Mouse (Mus musculus): Measurements from ENCODE around the gene Mapre3. TPM values are rescaled to one million over a fixed set of nuclear protein-coding genes. Genes with fewer than 3 reads are reported as not detected.

The Mapre3 gene
- polyA plus RNA-seq (2012; rRNA removed), result 66.2 and 81.8 TPM in 2 replicates

DNA sequence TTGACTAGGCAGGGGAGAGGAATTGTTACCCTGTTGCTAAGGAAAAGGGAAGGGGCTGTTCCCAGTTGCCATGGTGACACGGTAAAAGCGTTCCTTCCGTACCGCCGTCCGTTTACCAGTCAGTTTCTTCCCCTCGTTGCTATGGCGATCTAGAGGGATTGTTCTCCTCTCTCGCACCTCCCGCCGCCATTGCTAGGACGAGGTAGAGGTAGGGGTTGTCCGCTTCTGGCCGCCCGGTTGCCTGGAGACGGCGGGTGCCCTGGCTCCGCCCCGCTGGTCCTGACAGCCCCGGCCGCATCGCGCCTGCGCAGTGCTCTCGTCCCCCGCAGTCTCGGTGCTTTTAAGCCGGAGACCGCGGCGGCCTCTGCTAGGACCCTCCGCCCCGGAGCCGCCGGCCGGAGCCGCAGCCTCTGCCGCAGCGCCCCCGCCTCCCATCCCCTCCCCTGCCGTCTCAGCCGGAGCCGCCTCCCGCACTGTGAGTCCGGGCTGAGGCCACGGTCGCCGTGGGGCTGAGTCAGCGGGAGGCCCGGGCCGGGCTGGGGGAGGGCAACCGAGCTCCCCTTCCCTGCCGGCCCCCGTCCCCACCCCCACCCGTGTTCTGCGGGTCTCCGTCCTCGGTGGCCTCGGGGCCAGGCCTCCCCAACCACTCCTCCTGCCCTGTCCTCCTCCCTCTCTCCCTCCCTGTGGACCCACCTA, at the start of gene Mapre3:
TSS of gene Mapre3 (plus strand) at position 218 of the 696 bp plus-strand sequence.
- WGBS, result 2% methylated on average over 59 of the region's 59 CpGs
- H3K4me3 ChIP-seq (replicated peaks; ENCODE audit: extremely low read depth, low read depth, low read length), result peak within 1 kb of the TSS; percentile 98
- 0 out of 2 replicates have a peak, but pooled peaks cover 5% of the 10 kb centered on the region for H3K4me1 ChIP-seq (ENCODE audit: control insufficient read depth, insufficient read depth, low read length)
- peak; percentile 93 for DNase-seq
- TF ChIP-seq POLR2A (IDR thresholded peaks at IDR 0.05; ENCODE audit: borderline replicate concordance, extremely low read depth, low read depth, low read length) (no peak; the same call in 1 of the 2 replicates), CTCF (IDR thresholded peaks at IDR 0.05; ENCODE audit: insufficient read depth, low read length) (no peak)

DNA sequence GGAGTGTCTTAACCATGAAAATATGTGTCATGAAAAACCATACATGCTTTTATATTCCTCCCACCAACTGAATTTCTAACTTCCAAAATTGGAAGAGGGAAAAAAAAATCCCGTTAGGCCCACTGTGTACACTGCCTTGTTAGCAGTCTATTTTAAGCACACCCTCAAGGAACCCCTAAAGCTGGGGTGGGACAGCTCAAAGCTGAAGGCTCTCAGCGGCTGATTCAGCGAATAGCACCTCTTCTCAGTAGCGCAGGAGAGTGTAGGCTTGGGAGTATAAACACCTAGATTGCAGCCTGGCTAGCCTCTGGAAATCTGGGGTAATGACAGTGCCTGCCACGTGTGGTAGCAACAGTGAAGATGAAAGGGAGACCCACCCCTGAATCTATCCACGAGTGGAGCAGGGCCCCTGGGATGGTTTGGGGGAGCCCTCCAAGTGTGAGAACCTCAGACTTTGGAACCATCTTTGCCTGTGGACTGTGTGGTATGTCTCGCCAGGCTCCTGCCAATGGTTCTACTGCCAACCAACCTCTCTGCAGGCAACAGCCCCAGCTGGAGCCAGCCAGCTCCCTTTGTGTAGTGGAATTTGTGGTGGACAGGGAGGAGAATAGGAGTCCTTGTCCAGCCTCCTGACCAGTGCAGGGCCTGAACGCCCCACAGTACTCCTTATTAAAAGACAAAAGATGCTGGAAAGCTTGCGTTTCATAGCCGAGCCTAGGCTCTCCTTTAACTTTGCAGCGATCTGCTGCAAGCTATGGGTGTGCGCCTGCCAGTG, 48.7 kb upstream of the Mapre3 start:
- Histone ChIP-seq H3K4me3 (replicated peaks; ENCODE audit: extremely low read depth, low read depth, low read length) (no peak overlapping the region), H3K4me1 (ENCODE audit: control insufficient read depth, insufficient read depth, low read length) (peaks cover 5% of the 10 kb centered on the region; the same call in 1 of the 2 replicates)
- no peak for TF ChIP-seq CTCF (IDR thresholded peaks at IDR 0.05; ENCODE audit: insufficient read depth, low read length)
- no peak for TF ChIP-seq POLR2A (IDR thresholded peaks at IDR 0.05; ENCODE audit: borderline replicate concordance, extremely low read depth, low read depth, low read length)
- DNase-seq, result no peak
- WGBS, result 80% methylated on average over 12 of the region's 12 CpGs

DNA sequence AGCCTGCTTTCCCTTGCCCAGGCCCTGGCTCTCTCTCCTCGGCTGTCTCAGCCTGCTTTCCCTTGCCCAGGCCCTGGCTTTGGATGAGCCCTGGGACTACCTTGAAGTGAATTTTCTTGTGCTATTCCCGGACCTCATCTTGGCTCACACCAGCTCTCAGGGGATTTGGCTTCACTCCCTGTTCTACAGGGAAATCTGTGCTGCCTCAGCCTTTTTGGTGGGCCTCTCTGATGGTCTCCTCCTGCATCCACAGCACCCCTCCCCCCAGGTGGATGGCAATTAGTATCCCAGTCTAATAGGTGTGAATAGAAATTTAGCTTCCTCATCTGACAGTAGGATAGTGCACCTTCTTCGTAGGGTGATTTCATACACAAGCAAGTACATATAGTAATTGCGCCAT, 46.4 kb upstream of the Mapre3 start:
- Histone ChIP-seq H3K4me3 (replicated peaks; ENCODE audit: extremely low read depth, low read depth, low read length) (no peak overlapping the region), H3K4me1 (ENCODE audit: control insufficient read depth, insufficient read depth, low read length) (peaks cover 7% of the 10 kb centered on the region; the same call in 1 of the 2 replicates)
- TF ChIP-seq POLR2A (IDR thresholded peaks at IDR 0.05; ENCODE audit: borderline replicate concordance, extremely low read depth, low read depth, low read length) (no peak), CTCF (IDR thresholded peaks at IDR 0.05; ENCODE audit: insufficient read depth, low read length) (no peak)
- 54% methylated on average over 4 of the region's 4 CpGs for WGBS
- no peak for DNase-seq

DNA sequence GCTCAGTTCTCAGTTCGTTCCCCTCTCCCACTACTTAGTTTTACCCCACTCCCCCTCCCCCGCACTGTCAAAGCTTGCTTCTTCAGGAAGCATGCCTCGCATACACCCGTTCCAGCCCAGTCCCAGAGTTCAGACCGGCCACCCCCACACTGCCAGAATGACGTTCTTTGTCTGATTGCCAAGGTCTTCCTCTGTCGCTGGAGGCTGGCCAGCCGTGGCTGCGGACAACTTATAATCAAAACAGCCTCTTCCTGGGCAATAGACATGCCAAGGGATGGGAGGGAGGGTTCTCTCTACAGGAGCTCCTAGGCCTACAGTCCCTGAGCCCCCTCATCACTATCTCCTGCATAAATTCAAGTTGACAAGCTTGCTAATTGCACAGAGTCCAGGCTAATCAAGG, 45.8 kb upstream of the Mapre3 start:
- DNase-seq, result peak; percentile 42
- no peak overlapping the region for H3K4me3 ChIP-seq (replicated peaks; ENCODE audit: extremely low read depth, low read depth, low read length)
- whole genome bisulfite sequencing, result 9% methylated on average over 9 of the region's 9 CpGs
- peaks cover 7% of the 10 kb centered on the region; the same call in 1 of the 2 replicates for H3K4me1 ChIP-seq (ENCODE audit: control insufficient read depth, insufficient read depth, low read length)
- no peak for TF ChIP-seq POLR2A (IDR thresholded peaks at IDR 0.05; ENCODE audit: borderline replicate concordance, extremely low read depth, low read depth, low read length)
- TF ChIP-seq CTCF (IDR thresholded peaks at IDR 0.05; ENCODE audit: insufficient read depth, low read length), result no peak

DNA sequence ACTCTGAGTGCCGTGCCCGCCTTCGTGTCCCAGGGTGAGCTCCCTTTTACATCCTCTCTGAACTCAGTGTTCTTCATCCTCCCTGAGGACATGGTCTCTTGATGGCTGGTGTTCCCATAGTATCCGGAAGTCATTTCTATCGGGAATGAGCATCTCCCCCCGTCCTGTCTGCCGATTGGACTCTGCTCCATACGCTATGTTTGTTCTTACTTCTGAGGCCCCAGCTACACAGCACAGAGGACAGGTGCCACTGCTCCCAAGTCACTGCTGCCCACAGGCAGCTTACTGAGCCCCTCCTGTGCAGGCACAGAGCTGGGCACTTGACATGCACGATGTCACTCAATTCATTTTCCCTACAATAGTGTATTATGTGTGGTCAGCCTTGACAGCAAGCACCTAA, 45.4 kb upstream of the Mapre3 start:
- Histone ChIP-seq H3K4me3 (replicated peaks; ENCODE audit: extremely low read depth, low read depth, low read length) (no peak overlapping the region), H3K4me1 (ENCODE audit: control insufficient read depth, insufficient read depth, low read length) (peaks cover 7% of the 10 kb centered on the region; the same call in 1 of the 2 replicates)
- no peak for DNase-seq
- no peak for TF ChIP-seq POLR2A (IDR thresholded peaks at IDR 0.05; ENCODE audit: borderline replicate concordance, extremely low read depth, low read depth, low read length)
- TF ChIP-seq CTCF (IDR thresholded peaks at IDR 0.05; ENCODE audit: insufficient read depth, low read length), result no peak
- 37% methylated on average over 9 of the region's 9 CpGs for WGBS

DNA sequence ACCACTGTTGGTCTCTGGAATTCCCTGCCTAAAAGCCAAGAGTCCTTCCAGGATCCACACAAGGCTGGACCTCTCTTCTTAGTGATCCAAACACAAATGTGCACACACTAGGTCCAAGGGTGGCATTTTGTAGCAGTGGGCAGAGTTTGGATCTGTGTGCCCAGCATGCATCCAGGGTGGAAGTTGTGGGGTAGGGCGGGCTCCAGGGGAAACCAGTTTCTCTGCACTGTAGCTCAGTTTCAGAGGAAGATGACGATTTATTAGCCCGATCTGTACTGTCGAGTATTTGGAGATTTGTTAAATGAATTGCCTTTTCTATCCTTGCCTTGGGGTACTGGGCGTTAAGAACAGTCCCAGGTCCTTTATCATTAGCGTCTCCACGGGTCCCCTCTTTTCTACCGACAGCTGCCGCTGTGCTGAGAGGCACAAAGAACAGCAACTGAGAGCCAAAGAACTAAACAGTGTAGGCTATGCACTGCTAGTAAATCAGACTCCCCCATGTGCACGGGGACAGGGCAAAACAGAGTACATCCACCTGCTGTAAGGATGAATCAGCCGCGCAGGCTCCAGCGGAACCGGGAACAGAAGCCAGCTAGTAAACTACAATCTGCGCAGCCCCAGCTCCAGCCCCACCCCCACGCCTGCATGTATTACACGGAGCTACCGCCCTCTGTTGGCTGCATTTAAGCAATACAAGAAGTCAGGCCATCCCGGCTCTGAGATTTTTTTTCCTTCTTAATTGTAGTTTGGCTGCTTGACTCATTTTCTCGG, 39.7 kb upstream of the Mapre3 start:
- 12% methylated on average over 20 of the region's 20 CpGs for WGBS
- H3K4me3 ChIP-seq (replicated peaks; ENCODE audit: extremely low read depth, low read depth, low read length), result no peak overlapping the region
- no peak for TF ChIP-seq POLR2A (IDR thresholded peaks at IDR 0.05; ENCODE audit: borderline replicate concordance, extremely low read depth, low read depth, low read length)
- peak; percentile 79 for TF ChIP-seq CTCF (IDR thresholded peaks at IDR 0.05; ENCODE audit: insufficient read depth, low read length)
- peak; percentile 80 for DNase-seq
- H3K4me1 ChIP-seq (ENCODE audit: control insufficient read depth, insufficient read depth, low read length), result peaks cover 2% of the 10 kb centered on the region; the same call in 1 of the 2 replicates

DNA sequence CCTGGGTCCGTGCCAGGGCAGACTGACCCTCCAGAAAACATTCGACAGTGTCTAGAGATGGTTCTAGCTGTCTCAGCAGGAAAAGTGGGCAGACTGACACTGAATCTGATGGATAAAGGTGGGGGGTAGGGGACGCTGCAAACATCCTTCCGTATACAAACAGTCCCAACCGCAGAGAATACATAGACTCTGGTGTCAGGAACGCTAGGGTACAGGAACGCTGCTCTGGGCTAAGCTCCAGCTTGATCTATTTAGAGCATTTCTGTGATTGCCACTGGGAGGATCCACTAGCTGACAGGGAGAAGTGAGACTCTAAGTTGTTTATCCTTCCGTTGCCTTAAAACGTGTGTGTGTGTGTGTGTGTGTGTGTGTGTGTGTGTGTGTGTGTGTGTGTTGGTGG, 33.7 kb upstream of the Mapre3 start:
- WGBS, result 38% methylated on average over 9 of the region's 9 CpGs
- Histone ChIP-seq H3K4me3 (replicated peaks; ENCODE audit: extremely low read depth, low read depth, low read length) (no peak overlapping the region), H3K4me1 (ENCODE audit: control insufficient read depth, insufficient read depth, low read length) (no peaks in the 10 kb centered on the region)
- no peak for TF ChIP-seq CTCF (IDR thresholded peaks at IDR 0.05; ENCODE audit: insufficient read depth, low read length)
- no peak for TF ChIP-seq POLR2A (IDR thresholded peaks at IDR 0.05; ENCODE audit: borderline replicate concordance, extremely low read depth, low read depth, low read length)
- DNase-seq, result no peak

DNA sequence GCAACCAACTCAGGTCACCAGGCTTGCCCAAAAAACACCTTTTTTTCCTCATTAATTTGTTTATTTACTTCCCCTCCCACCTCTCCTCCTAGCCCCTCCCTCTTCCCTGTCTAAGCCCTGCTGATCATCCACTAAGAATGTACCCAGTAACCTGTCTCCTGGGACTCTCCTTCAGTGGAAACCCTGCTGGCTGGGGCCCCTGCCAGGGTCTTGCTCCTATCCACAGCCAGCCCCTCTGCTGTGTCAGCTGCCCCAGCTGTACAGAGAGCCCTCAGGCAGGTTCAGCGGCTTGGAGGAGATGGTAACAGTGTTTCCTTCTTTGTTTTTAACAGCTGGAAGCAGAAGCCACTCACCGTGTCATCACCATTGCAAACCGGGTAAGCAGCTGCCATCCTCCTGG, 33.3 kb upstream of the Mapre3 start:
- no peaks in the 10 kb centered on the region for H3K4me1 ChIP-seq (ENCODE audit: control insufficient read depth, insufficient read depth, low read length)
- DNase-seq, result no peak
- H3K4me3 ChIP-seq (replicated peaks; ENCODE audit: extremely low read depth, low read depth, low read length), result no peak overlapping the region
- 68% methylated on average over 3 of the region's 3 CpGs for WGBS
- TF ChIP-seq POLR2A (IDR thresholded peaks at IDR 0.05; ENCODE audit: borderline replicate concordance, extremely low read depth, low read depth, low read length) (no peak), CTCF (IDR thresholded peaks at IDR 0.05; ENCODE audit: insufficient read depth, low read length) (no peak)

DNA sequence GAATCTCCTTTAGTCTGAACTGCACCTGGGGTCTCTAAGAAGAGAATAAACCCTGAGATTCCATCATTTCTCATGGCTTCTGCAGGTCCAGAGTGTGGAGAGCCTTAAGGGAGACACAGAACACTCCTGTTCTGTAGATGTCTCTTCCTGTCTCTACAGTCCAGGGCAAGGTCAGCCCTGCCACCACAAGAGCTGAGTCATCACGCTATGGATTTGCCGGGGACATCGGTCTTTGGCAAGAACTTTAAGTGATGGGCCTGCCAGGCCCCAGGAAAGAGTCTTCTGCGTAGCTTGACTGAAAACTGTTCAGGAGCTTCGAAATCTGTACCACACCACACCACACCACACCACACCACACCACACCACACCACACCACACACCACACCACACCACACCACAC, 27.1 kb upstream of the Mapre3 start:
- H3K4me3 ChIP-seq (replicated peaks; ENCODE audit: extremely low read depth, low read depth, low read length), result no peak overlapping the region
- H3K4me1 ChIP-seq (ENCODE audit: control insufficient read depth, insufficient read depth, low read length), result no peaks in the 10 kb centered on the region
- WGBS, result 83% methylated on average over 5 of the region's 5 CpGs
- no peak for DNase-seq
- TF ChIP-seq POLR2A (IDR thresholded peaks at IDR 0.05; ENCODE audit: borderline replicate concordance, extremely low read depth, low read depth, low read length) (no peak), CTCF (IDR thresholded peaks at IDR 0.05; ENCODE audit: insufficient read depth, low read length) (no peak)
